Mouse (Mus musculus): ENCODE measurements around the gene Mpv17l2. TPM values are rescaled to one million over a fixed set of nuclear protein-coding genes. Genes with fewer than 3 reads are reported as not detected.
A peak's percentile ranks its signal among the peaks of the same experiment; 100 is the strongest.

Gene Mpv17l2
- polyA plus RNA-seq, 1 experiment from 2014 or later: 35.7 TPM

- no peaks in the 10 kb centered on the region for H3K36me3 ChIP-seq (ENCODE audit: control insufficient read depth, insufficient read depth, low read length)
- no peak overlapping the region for H3K4me3 ChIP-seq (ENCODE audit: low read depth, low read length)
- H3K27me3 ChIP-seq (ENCODE audit: control insufficient read depth, insufficient read depth, low read depth, low read length): peaks cover 32% of the 10 kb centered on the region
- H3K4me2 ChIP-seq (ENCODE audit: low read length): no peak overlapping the region
- H3K4me1 ChIP-seq (ENCODE audit: control insufficient read depth, insufficient read depth, low read length): peaks cover 16% of the 10 kb centered on the region
- WGBS: 74% methylated on average over 1 of the region's 1 CpGs
- no peak for ATAC-seq
- H3K9ac ChIP-seq (ENCODE audit: low read depth, low read length): no peak overlapping the region
- H3K27ac ChIP-seq (ENCODE audit: low read length): no peak overlapping the region
- H3K9me3 ChIP-seq (replicated peaks; ENCODE audit: control insufficient read depth, low read length, poor library complexity, severe bottlenecking): no peaks in the 10 kb centered on the region
Observed at GRCm38 (mm10) chr8:70801830-70802229, 41.1 kb upstream of the Mpv17l2 start.

DNA sequence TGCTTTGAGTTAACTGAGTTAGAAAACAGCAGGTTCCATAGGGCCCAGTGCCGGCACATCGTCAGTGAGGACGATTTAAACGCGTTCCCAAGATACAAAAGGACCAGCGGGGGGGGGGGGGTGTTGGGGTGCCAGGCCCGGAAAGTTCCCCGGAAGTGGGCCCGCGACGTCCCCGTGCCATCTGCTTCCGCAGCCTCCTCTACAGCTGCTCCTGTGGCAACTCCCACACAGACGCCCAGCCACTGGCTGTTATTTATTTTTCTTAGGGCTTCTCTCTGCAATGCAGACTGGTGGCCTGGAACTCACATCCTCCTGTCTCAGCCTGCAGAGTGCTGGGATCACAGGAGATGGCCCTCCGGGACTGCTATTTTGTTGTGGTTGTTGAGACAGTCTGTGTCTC lies 40.4 kb upstream of the Mpv17l2 start:
- Histone ChIP-seq H3K9me3 (replicated peaks; ENCODE audit: control insufficient read depth, low read length, poor library complexity, severe bottlenecking) (no peaks in the 10 kb centered on the region), H3K27me3 (ENCODE audit: control insufficient read depth, insufficient read depth, low read depth, low read length) (peaks cover 28% of the 10 kb centered on the region), H3K36me3 (ENCODE audit: control insufficient read depth, insufficient read depth, low read length) (no peaks in the 10 kb centered on the region), H3K4me2 (ENCODE audit: low read length) (no peak overlapping the region), H3K27ac (ENCODE audit: low read length) (no peak overlapping the region), H3K9ac (ENCODE audit: low read depth, low read length) (no peak overlapping the region), H3K4me3 (ENCODE audit: low read depth, low read length) (no peak overlapping the region), H3K4me1 (ENCODE audit: control insufficient read depth, insufficient read depth, low read length) (peaks cover 21% of the 10 kb centered on the region)
- WGBS: 42% methylated on average over 15 of the region's 15 CpGs
- ATAC-seq: no peak

- H3K36me3 ChIP-seq (ENCODE audit: control insufficient read depth, insufficient read depth, low read length): no peaks in the 10 kb centered on the region
- H3K4me1 ChIP-seq (ENCODE audit: control insufficient read depth, insufficient read depth, low read length): peaks cover 21% of the 10 kb centered on the region
- no peak overlapping the region for H3K4me3 ChIP-seq (ENCODE audit: low read depth, low read length)
- peaks cover 24% of the 10 kb centered on the region for H3K27me3 ChIP-seq (ENCODE audit: control insufficient read depth, insufficient read depth, low read depth, low read length)
- H3K9ac ChIP-seq (ENCODE audit: low read depth, low read length): 0 out of 2 replicates have a peak overlapping the region, but pooled peaks have one; percentile 3
- ATAC-seq: no peak
- WGBS: 61% methylated on average over 10 of the region's 10 CpGs
- no peaks in the 10 kb centered on the region for H3K9me3 ChIP-seq (replicated peaks; ENCODE audit: control insufficient read depth, low read length, poor library complexity, severe bottlenecking)
- no peak overlapping the region for H3K27ac ChIP-seq (ENCODE audit: low read length)
- no peak overlapping the region for H3K4me2 ChIP-seq (ENCODE audit: low read length)
Observed at GRCm38 (mm10) chr8:70800648-70801047, 39.9 kb upstream of the Mpv17l2 start.

DNA sequence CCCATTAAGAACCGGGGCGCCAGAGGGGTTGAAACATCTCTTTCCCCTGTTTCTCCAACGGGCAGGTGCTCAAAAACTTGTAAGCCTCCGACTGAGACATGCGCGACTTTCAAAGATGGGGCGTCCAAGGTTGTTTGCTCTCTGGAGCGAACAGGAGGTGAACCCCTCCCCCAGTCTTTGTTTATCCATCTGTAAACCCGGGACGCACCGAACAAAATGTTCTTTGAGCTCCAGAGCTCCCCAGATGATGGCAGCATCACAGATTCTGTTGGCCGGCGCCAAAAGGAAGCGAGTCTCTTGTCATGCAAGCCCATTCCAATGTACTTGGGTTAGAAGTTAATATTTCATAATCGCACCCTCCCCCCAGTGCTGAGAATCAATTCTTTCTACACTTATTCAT lies 37.5 kb upstream of the Mpv17l2 start:
- WGBS: 11% methylated on average over 15 of the region's 15 CpGs
- peak overlapping the region; percentile 91 for H3K4me2 ChIP-seq (ENCODE audit: low read length)
- H3K4me3 ChIP-seq (ENCODE audit: low read depth, low read length): peak overlapping the region; percentile 56
- no peaks in the 10 kb centered on the region for H3K36me3 ChIP-seq (ENCODE audit: control insufficient read depth, insufficient read depth, low read length)
- ATAC-seq: no peak
- H3K27me3 ChIP-seq (ENCODE audit: control insufficient read depth, insufficient read depth, low read depth, low read length): peaks cover 13% of the 10 kb centered on the region
- no peak overlapping the region for H3K27ac ChIP-seq (ENCODE audit: low read length)
- H3K4me1 ChIP-seq (ENCODE audit: control insufficient read depth, insufficient read depth, low read length): peaks cover 16% of the 10 kb centered on the region
- H3K9ac ChIP-seq (ENCODE audit: low read depth, low read length): peak overlapping the region; percentile 75
- H3K9me3 ChIP-seq (replicated peaks; ENCODE audit: control insufficient read depth, low read length, poor library complexity, severe bottlenecking): no peaks in the 10 kb centered on the region

- peak overlapping the region; percentile 56 for H3K4me3 ChIP-seq (ENCODE audit: low read depth, low read length)
- no peaks in the 10 kb centered on the region for H3K36me3 ChIP-seq (ENCODE audit: control insufficient read depth, insufficient read depth, low read length)
- peaks cover 11% of the 10 kb centered on the region for H3K27me3 ChIP-seq (ENCODE audit: control insufficient read depth, insufficient read depth, low read depth, low read length)
- WGBS: under 1% methylated on average over 57 of the region's 57 CpGs
- H3K4me1 ChIP-seq (ENCODE audit: control insufficient read depth, insufficient read depth, low read length): peaks cover 22% of the 10 kb centered on the region
- H3K27ac ChIP-seq (ENCODE audit: low read length): peak overlapping the region; percentile 13; the same call in 1 of the 2 replicates
- H3K9ac ChIP-seq (ENCODE audit: low read depth, low read length): peak overlapping the region; percentile 75
- H3K9me3 ChIP-seq (replicated peaks; ENCODE audit: control insufficient read depth, low read length, poor library complexity, severe bottlenecking): no peaks in the 10 kb centered on the region
- ATAC-seq: peak; percentile 84
- H3K4me2 ChIP-seq (ENCODE audit: low read length): peak overlapping the region; percentile 91
Observed at GRCm38 (mm10) chr8:70797081-70798070, 36.6 kb upstream of the Mpv17l2 start.

DNA sequence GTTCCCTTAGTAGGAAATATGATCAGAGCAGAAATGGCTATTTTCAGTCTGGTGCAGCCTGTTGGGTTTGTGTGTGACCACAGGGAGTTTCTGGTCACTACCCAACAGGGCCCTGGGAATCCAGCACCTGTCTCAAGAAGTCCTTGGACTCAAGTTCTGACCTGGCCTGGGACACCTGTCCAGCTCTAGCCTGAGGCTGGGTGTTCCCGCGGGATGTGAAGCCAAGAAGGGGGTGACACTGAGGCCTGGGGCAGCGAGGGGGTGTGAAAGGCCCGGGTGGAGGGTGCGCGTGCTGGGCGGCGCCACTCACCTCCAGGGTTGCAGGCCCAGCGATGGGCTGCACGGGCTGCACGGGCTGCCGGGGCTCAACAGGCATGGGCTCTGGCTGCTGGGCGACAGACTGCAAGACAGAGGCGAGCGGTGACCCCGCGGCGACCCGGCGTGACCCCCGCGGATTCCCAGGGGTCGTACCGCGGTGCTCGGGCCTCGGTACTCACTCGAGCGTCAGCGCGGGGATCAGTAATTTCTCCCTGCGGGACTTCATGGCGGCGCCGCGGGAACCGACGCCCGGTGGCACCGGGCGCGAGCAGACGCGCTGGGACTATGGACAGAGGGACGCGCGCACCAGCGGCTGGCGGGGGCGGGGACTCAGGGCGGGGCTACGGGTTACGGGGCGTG lies 35.8 kb upstream of the Mpv17l2 start:
- Histone ChIP-seq H3K4me2 (ENCODE audit: low read length) (peak overlapping the region; percentile 91), H3K27me3 (ENCODE audit: control insufficient read depth, insufficient read depth, low read depth, low read length) (peaks cover 8% of the 10 kb centered on the region), H3K9ac (ENCODE audit: low read depth, low read length) (peak overlapping the region; percentile 75), H3K4me1 (ENCODE audit: control insufficient read depth, insufficient read depth, low read length) (peaks cover 26% of the 10 kb centered on the region), H3K9me3 (replicated peaks; ENCODE audit: control insufficient read depth, low read length, poor library complexity, severe bottlenecking) (no peaks in the 10 kb centered on the region), H3K4me3 (ENCODE audit: low read depth, low read length) (peak overlapping the region; percentile 56), H3K27ac (ENCODE audit: low read length) (peak overlapping the region; percentile 43; the same call in 1 of the 2 replicates), H3K36me3 (ENCODE audit: control insufficient read depth, insufficient read depth, low read length) (no peaks in the 10 kb centered on the region)
- WGBS: 1% methylated on average over 46 of the region's 54 CpGs
- ATAC-seq: peak; percentile 1; the same call in 1 of the 2 replicates

- Histone ChIP-seq H3K27me3 (ENCODE audit: control insufficient read depth, insufficient read depth, low read depth, low read length) (peaks cover 8% of the 10 kb centered on the region), H3K36me3 (ENCODE audit: control insufficient read depth, insufficient read depth, low read length) (no peaks in the 10 kb centered on the region), H3K27ac (ENCODE audit: low read length) (no peak overlapping the region), H3K4me3 (ENCODE audit: low read depth, low read length) (no peak overlapping the region), H3K4me1 (ENCODE audit: control insufficient read depth, insufficient read depth, low read length) (peaks cover 35% of the 10 kb centered on the region), H3K9me3 (replicated peaks; ENCODE audit: control insufficient read depth, low read length, poor library complexity, severe bottlenecking) (no peaks in the 10 kb centered on the region), H3K4me2 (ENCODE audit: low read length) (no peak overlapping the region), H3K9ac (ENCODE audit: low read depth, low read length) (no peak overlapping the region)
- no peak for ATAC-seq
- WGBS: 85% methylated on average over 2 of the region's 2 CpGs
Observed at GRCm38 (mm10) chr8:70795370-70795769, 34.6 kb upstream of the Mpv17l2 start.

- Histone ChIP-seq H3K4me2 (ENCODE audit: low read length) (no peak overlapping the region), H3K27ac (ENCODE audit: low read length) (no peak overlapping the region), H3K4me1 (ENCODE audit: control insufficient read depth, insufficient read depth, low read length) (peaks cover 35% of the 10 kb centered on the region), H3K9me3 (replicated peaks; ENCODE audit: control insufficient read depth, low read length, poor library complexity, severe bottlenecking) (no peaks in the 10 kb centered on the region), H3K4me3 (ENCODE audit: low read depth, low read length) (no peak overlapping the region), H3K36me3 (ENCODE audit: control insufficient read depth, insufficient read depth, low read length) (no peaks in the 10 kb centered on the region), H3K9ac (ENCODE audit: low read depth, low read length) (no peak overlapping the region), H3K27me3 (ENCODE audit: control insufficient read depth, insufficient read depth, low read depth, low read length) (peaks cover 3% of the 10 kb centered on the region; the same call in 1 of the 2 replicates)
- 88% methylated on average over 2 of the region's 2 CpGs for WGBS
- no peak for ATAC-seq
Observed at GRCm38 (mm10) chr8:70794215-70794614, 33.5 kb upstream of the Mpv17l2 start.

All from midbrain, embryonic 16.5 days (tissue).